Mouse (Mus musculus): ENCODE measurements at regions not wholly inside any gene's neighbourhood (a gene's known extent, or its start where the extent isn't known, plus 50 kb on each side); places are given as distances from the start of the nearest gene placed in this dataset.

- Histone ChIP-seq H3K4me1 (ENCODE audit: control insufficient read depth, insufficient read depth, low read length) (no peaks in the 10 kb centered on the region), H3K27me3 (ENCODE audit: control insufficient read depth, insufficient read depth, low read length) (no peaks in the 10 kb centered on the region), H3K9me3 (ENCODE audit: control insufficient read depth, low read length) (no peaks in the 10 kb centered on the region), H3K4me3 (replicated peaks; ENCODE audit: low read length) (no peak overlapping the region), H3K4me2 (replicated peaks; ENCODE audit: low read depth, low read length, severe bottlenecking) (no peak overlapping the region), H3K9ac (ENCODE audit: low read depth, low read length, severe bottlenecking) (no peak overlapping the region), H3K27ac (replicated peaks; ENCODE audit: low read depth, low read length) (no peak overlapping the region), H3K36me3 (ENCODE audit: control insufficient read depth, insufficient read depth, low read length) (no peaks in the 10 kb centered on the region)
- no peak for TF ChIP-seq POLR2A (IDR thresholded peaks at IDR 0.05; ENCODE audit: borderline replicate concordance, extremely low read depth, insufficient read depth, insufficient read length)
- ATAC-seq (ENCODE audit: low FRiP score, low read depth) (no peak), DNase-seq (ENCODE audit: low spot score) (no peak)
- 22% methylated on average over 4 of the region's 4 CpGs for WGBS
Observed at GRCm38 (mm10) chr14:123081016-123081714, 97.3 kb upstream of the Tmtc4 start.

- no peaks in the 10 kb centered on the region for H3K36me3 ChIP-seq (ENCODE audit: control insufficient read depth, insufficient read depth, low read length)
- no peak for DNase-seq (ENCODE audit: low spot score)
- no peak overlapping the region for H3K4me2 ChIP-seq (replicated peaks; ENCODE audit: low read depth, low read length, severe bottlenecking)
- no peak for ATAC-seq (ENCODE audit: low FRiP score, low read depth)
- WGBS = 79% methylated on average over 2 of the region's 2 CpGs
- H3K27ac ChIP-seq (replicated peaks; ENCODE audit: low read depth, low read length) = no peak overlapping the region
- no peak for TF ChIP-seq POLR2A (IDR thresholded peaks at IDR 0.05; ENCODE audit: borderline replicate concordance, extremely low read depth, insufficient read depth, insufficient read length)
- no peaks in the 10 kb centered on the region for H3K4me1 ChIP-seq (ENCODE audit: control insufficient read depth, insufficient read depth, low read length)
- H3K9me3 ChIP-seq (ENCODE audit: control insufficient read depth, low read length) = no peaks in the 10 kb centered on the region
- no peaks in the 10 kb centered on the region for H3K27me3 ChIP-seq (ENCODE audit: control insufficient read depth, insufficient read depth, low read length)
- no peak overlapping the region for H3K9ac ChIP-seq (ENCODE audit: low read depth, low read length, severe bottlenecking)
- no peak overlapping the region for H3K4me3 ChIP-seq (replicated peaks; ENCODE audit: low read length)
Observed at GRCm38 (mm10) chr14:123079733-123080132, 95.9 kb upstream of the Tmtc4 start.

- Histone ChIP-seq H3K4me1 (ENCODE audit: control insufficient read depth, insufficient read depth, low read length) (no peaks in the 10 kb centered on the region), H3K27ac (replicated peaks; ENCODE audit: low read depth, low read length) (no peak overlapping the region), H3K36me3 (ENCODE audit: control insufficient read depth, insufficient read depth, low read length) (no peaks in the 10 kb centered on the region), H3K4me2 (replicated peaks; ENCODE audit: low read depth, low read length, severe bottlenecking) (no peak overlapping the region), H3K9me3 (ENCODE audit: control insufficient read depth, low read length) (no peaks in the 10 kb centered on the region), H3K4me3 (replicated peaks; ENCODE audit: low read length) (no peak overlapping the region), H3K9ac (ENCODE audit: low read depth, low read length, severe bottlenecking) (no peak overlapping the region), H3K27me3 (ENCODE audit: control insufficient read depth, insufficient read depth, low read length) (no peaks in the 10 kb centered on the region)
- DNase-seq (ENCODE audit: low spot score) (no peak), ATAC-seq (ENCODE audit: low FRiP score, low read depth) (no peak)
- 64% methylated on average over 3 of the region's 3 CpGs for WGBS
- TF ChIP-seq POLR2A (IDR thresholded peaks at IDR 0.05; ENCODE audit: borderline replicate concordance, extremely low read depth, insufficient read depth, insufficient read length) = no peak
Observed at GRCm38 (mm10) chr14:123078804-123079203, 95.0 kb upstream of the Tmtc4 start.

- no peak for TF ChIP-seq POLR2A (IDR thresholded peaks at IDR 0.05; ENCODE audit: borderline replicate concordance, extremely low read depth, insufficient read depth, insufficient read length)
- no peak overlapping the region for H3K27ac ChIP-seq (replicated peaks; ENCODE audit: low read depth, low read length)
- no peaks in the 10 kb centered on the region for H3K27me3 ChIP-seq (ENCODE audit: control insufficient read depth, insufficient read depth, low read length)
- 80% methylated on average over 4 of the region's 4 CpGs for WGBS
- no peaks in the 10 kb centered on the region for H3K4me1 ChIP-seq (ENCODE audit: control insufficient read depth, insufficient read depth, low read length)
- no peaks in the 10 kb centered on the region for H3K9me3 ChIP-seq (ENCODE audit: control insufficient read depth, low read length)
- no peak overlapping the region for H3K4me2 ChIP-seq (replicated peaks; ENCODE audit: low read depth, low read length, severe bottlenecking)
- no peak overlapping the region for H3K9ac ChIP-seq (ENCODE audit: low read depth, low read length, severe bottlenecking)
- H3K4me3 ChIP-seq (replicated peaks; ENCODE audit: low read length) = no peak overlapping the region
- ATAC-seq (ENCODE audit: low FRiP score, low read depth) = no peak
- no peak for DNase-seq (ENCODE audit: low spot score)
- H3K36me3 ChIP-seq (ENCODE audit: control insufficient read depth, insufficient read depth, low read length) = no peaks in the 10 kb centered on the region
Observed at GRCm38 (mm10) chr14:123066344-123066743, 82.5 kb upstream of the Tmtc4 start.

- Histone ChIP-seq H3K4me3 (replicated peaks; ENCODE audit: low read length) (no peak overlapping the region), H3K36me3 (ENCODE audit: control insufficient read depth, insufficient read depth, low read length) (no peaks in the 10 kb centered on the region), H3K27me3 (ENCODE audit: control insufficient read depth, insufficient read depth, low read length) (no peaks in the 10 kb centered on the region), H3K9me3 (ENCODE audit: control insufficient read depth, low read length) (no peaks in the 10 kb centered on the region), H3K4me1 (ENCODE audit: control insufficient read depth, insufficient read depth, low read length) (no peaks in the 10 kb centered on the region), H3K9ac (ENCODE audit: low read depth, low read length, severe bottlenecking) (no peak overlapping the region), H3K4me2 (replicated peaks; ENCODE audit: low read depth, low read length, severe bottlenecking) (no peak overlapping the region), H3K27ac (replicated peaks; ENCODE audit: low read depth, low read length) (no peak overlapping the region)
- 38% methylated on average over 8 of the region's 8 CpGs for WGBS
- no peak for TF ChIP-seq POLR2A (IDR thresholded peaks at IDR 0.05; ENCODE audit: borderline replicate concordance, extremely low read depth, insufficient read depth, insufficient read length)
- no peak for ATAC-seq (ENCODE audit: low FRiP score, low read depth)
- DNase-seq (ENCODE audit: low spot score) = no peak
Observed at GRCm38 (mm10) chr14:123065566-123065965, 81.7 kb upstream of the Tmtc4 start.
